Mouse (Mus musculus): ENCODE data around the gene Mta3. TPM values are rescaled to one million over a fixed set of nuclear protein-coding genes. Genes with fewer than 3 reads are reported as not detected.

Mta3 gene
- polyA plus RNA-seq, 1 experiment: 44.5 TPM

DNA sequence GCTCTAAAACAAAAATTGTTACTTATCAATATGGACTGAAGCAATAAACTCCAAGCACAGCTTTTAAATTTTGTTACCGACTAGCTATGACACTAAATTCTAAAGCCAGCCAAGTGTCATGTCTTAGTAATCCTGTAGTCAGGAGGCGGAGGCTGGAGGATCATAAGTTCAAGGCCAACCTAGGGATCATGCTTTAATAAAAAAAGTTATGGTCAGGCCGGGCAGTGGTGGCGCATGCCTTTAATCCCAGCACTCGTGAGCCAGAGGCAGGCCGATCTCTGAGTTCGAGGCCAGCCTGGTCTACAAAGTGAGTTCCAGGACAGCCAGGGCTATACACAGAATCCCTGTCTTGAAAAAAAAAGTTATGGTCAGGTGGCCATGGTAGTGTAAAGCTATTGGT lies 71.0 kb downstream of the Mta3 start:
- no peak for TF ChIP-seq POLR2A (IDR thresholded peaks at IDR 0.05; ENCODE audit: control insufficient read depth, extremely low read depth, insufficient read depth, low read length, poor library complexity)
- TF ChIP-seq CTCF (IDR thresholded peaks at IDR 0.05; ENCODE audit: borderline replicate concordance, control insufficient read depth, extremely low read depth, insufficient read depth, low read length, poor library complexity): no peak
- 50% methylated on average over 7 of the region's 7 CpGs for WGBS
- H3K27ac ChIP-seq (ENCODE audit: control insufficient read depth, insufficient read depth, low read length): no peak overlapping the region
- H3K36me3 ChIP-seq (ENCODE audit: control insufficient read depth, insufficient read depth, low read length): no peaks in the 10 kb centered on the region
- no peaks in the 10 kb centered on the region for H3K27me3 ChIP-seq (ENCODE audit: control insufficient read depth, insufficient read depth, low read length)
- no peak overlapping the region for H3K4me3 ChIP-seq (ENCODE audit: control insufficient read depth, insufficient read depth, low read length)
- DNase-seq: no peak
- peaks cover 39% of the 10 kb centered on the region for H3K4me1 ChIP-seq (replicated peaks; ENCODE audit: control insufficient read depth, insufficient read depth, low read length)

DNA sequence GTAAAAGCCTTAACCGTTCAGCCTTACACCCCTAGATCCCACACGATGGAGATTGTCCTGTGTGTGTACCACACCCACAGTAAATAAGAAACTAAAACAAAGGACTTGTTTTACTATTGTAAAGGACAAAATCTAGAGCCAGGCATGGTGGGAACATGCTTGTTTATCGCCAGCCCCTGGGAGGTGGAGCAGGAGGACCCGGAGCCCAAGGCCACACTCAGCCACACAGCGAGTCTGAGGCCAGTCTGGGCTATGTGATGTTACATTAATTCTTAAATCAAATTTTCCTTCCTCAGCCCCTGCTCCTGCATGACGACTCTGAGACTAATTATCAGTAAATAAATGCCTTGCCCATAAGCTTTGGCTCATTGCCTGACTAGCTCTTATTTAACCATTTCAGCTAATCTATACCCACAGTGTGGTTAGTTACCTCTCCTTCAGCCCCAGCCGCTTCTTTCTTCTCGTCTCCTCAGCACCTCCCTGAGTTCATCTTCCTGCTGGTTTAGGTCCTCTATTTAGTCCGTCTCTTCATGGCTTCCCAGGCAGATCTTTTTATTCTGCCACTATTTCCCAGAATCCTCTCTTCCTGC lies 71.6 kb downstream of the Mta3 start:
- Histone ChIP-seq H3K4me1 (replicated peaks; ENCODE audit: control insufficient read depth, insufficient read depth, low read length) (peaks cover 39% of the 10 kb centered on the region), H3K4me3 (ENCODE audit: control insufficient read depth, insufficient read depth, low read length) (0 out of 2 replicates have a peak overlapping the region, but pooled peaks have one; percentile 18), H3K36me3 (ENCODE audit: control insufficient read depth, insufficient read depth, low read length) (no peaks in the 10 kb centered on the region), H3K27ac (ENCODE audit: control insufficient read depth, insufficient read depth, low read length) (no peak overlapping the region), H3K27me3 (ENCODE audit: control insufficient read depth, insufficient read depth, low read length) (no peaks in the 10 kb centered on the region)
- 17% methylated on average over 9 of the region's 9 CpGs for WGBS
- TF ChIP-seq CTCF (IDR thresholded peaks at IDR 0.05; ENCODE audit: borderline replicate concordance, control insufficient read depth, extremely low read depth, insufficient read depth, low read length, poor library complexity) (no peak), POLR2A (IDR thresholded peaks at IDR 0.05; ENCODE audit: control insufficient read depth, extremely low read depth, insufficient read depth, low read length, poor library complexity) (no peak)
- no peak for DNase-seq

DNA sequence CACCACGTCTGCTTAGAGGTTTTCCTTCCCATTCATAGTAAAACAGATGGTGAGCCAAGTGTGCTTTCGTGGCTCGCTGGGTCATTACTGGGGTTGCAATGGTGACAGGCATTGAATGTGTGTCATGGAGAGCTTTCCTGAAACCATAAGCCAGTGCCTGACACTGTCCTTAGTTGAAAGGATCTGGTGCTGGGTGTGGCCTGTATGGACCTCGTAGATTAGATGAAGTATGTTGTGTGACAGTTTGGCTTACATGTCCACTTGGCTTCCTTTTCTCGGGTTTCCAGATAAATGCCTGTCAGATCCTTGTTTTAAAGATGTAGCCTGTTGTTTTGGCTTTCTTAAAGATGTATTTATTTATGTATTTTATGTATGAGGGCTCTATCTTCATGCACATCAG lies 74.3 kb downstream of the Mta3 start:
- TF ChIP-seq POLR2A (IDR thresholded peaks at IDR 0.05; ENCODE audit: control insufficient read depth, extremely low read depth, insufficient read depth, low read length, poor library complexity) (no peak), CTCF (IDR thresholded peaks at IDR 0.05; ENCODE audit: borderline replicate concordance, control insufficient read depth, extremely low read depth, insufficient read depth, low read length, poor library complexity) (no peak)
- DNase-seq: no peak
- Histone ChIP-seq H3K27me3 (ENCODE audit: control insufficient read depth, insufficient read depth, low read length) (no peaks in the 10 kb centered on the region), H3K27ac (ENCODE audit: control insufficient read depth, insufficient read depth, low read length) (no peak overlapping the region), H3K4me1 (replicated peaks; ENCODE audit: control insufficient read depth, insufficient read depth, low read length) (peaks cover 21% of the 10 kb centered on the region), H3K36me3 (ENCODE audit: control insufficient read depth, insufficient read depth, low read length) (no peaks in the 10 kb centered on the region; the same call in 1 of the 2 replicates), H3K4me3 (ENCODE audit: control insufficient read depth, insufficient read depth, low read length) (no peak overlapping the region)
- WGBS: 88% methylated on average over 5 of the region's 5 CpGs

GRCm38 (mm10) chr17:83782740-83783139 lies 76.8 kb downstream of the Mta3 start:
- Histone ChIP-seq H3K4me1 (replicated peaks; ENCODE audit: control insufficient read depth, insufficient read depth, low read length) (peaks cover 10% of the 10 kb centered on the region), H3K27ac (ENCODE audit: control insufficient read depth, insufficient read depth, low read length) (no peak overlapping the region), H3K36me3 (ENCODE audit: control insufficient read depth, insufficient read depth, low read length) (no peaks in the 10 kb centered on the region; the same call in 1 of the 2 replicates), H3K4me3 (ENCODE audit: control insufficient read depth, insufficient read depth, low read length) (no peak overlapping the region), H3K27me3 (ENCODE audit: control insufficient read depth, insufficient read depth, low read length) (no peaks in the 10 kb centered on the region)
- DNase-seq: no peak
- 94% methylated on average over 5 of the region's 5 CpGs for WGBS
- TF ChIP-seq CTCF (IDR thresholded peaks at IDR 0.05; ENCODE audit: borderline replicate concordance, control insufficient read depth, extremely low read depth, insufficient read depth, low read length, poor library complexity) (no peak), POLR2A (IDR thresholded peaks at IDR 0.05; ENCODE audit: control insufficient read depth, extremely low read depth, insufficient read depth, low read length, poor library complexity) (no peak)

DNA sequence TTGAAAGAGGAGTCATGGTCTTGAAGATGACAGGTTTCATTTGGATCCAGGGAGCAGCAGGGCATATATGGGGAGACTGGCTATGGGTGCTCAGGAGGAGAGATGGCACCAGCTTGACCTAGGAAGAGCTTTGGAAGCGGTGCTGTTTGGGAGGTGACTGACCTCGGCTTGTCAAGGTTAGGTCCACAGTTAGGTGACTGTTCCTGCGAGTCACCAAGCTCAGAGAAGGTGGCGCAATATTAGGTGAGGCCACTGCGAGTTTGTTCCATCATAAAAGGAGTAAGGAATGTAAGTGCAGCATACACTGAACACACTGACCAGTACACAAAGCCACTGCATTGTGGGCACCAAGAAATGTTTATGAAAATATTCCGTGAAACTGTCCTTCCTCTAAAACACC lies 80.5 kb downstream of the Mta3 start:
- 0 out of 2 replicates have a peak, but pooled peaks cover 6% of the 10 kb centered on the region for H3K4me1 ChIP-seq (replicated peaks; ENCODE audit: control insufficient read depth, insufficient read depth, low read length)
- DNase-seq: no peak
- no peak overlapping the region for H3K27ac ChIP-seq (ENCODE audit: control insufficient read depth, insufficient read depth, low read length)
- WGBS: 97% methylated on average over 6 of the region's 6 CpGs
- no peak for TF ChIP-seq POLR2A (IDR thresholded peaks at IDR 0.05; ENCODE audit: control insufficient read depth, extremely low read depth, insufficient read depth, low read length, poor library complexity)
- no peak for TF ChIP-seq CTCF (IDR thresholded peaks at IDR 0.05; ENCODE audit: borderline replicate concordance, control insufficient read depth, extremely low read depth, insufficient read depth, low read length, poor library complexity)
- H3K27me3 ChIP-seq (ENCODE audit: control insufficient read depth, insufficient read depth, low read length): no peaks in the 10 kb centered on the region
- H3K4me3 ChIP-seq (ENCODE audit: control insufficient read depth, insufficient read depth, low read length): no peak overlapping the region
- peaks cover 20% of the 10 kb centered on the region; the same call in 1 of the 2 replicates for H3K36me3 ChIP-seq (ENCODE audit: control insufficient read depth, insufficient read depth, low read length)

GRCm38 (mm10) chr17:83790158-83790557 lies 84.2 kb downstream of the Mta3 start:
- DNase-seq: no peak
- H3K4me3 ChIP-seq (ENCODE audit: control insufficient read depth, insufficient read depth, low read length): no peak overlapping the region
- H3K27ac ChIP-seq (ENCODE audit: control insufficient read depth, insufficient read depth, low read length): no peak overlapping the region
- H3K36me3 ChIP-seq (ENCODE audit: control insufficient read depth, insufficient read depth, low read length): peaks cover 31% of the 10 kb centered on the region
- no peak for TF ChIP-seq CTCF (IDR thresholded peaks at IDR 0.05; ENCODE audit: borderline replicate concordance, control insufficient read depth, extremely low read depth, insufficient read depth, low read length, poor library complexity)
- no peak for TF ChIP-seq POLR2A (IDR thresholded peaks at IDR 0.05; ENCODE audit: control insufficient read depth, extremely low read depth, insufficient read depth, low read length, poor library complexity)
- no peaks in the 10 kb centered on the region for H3K27me3 ChIP-seq (ENCODE audit: control insufficient read depth, insufficient read depth, low read length)
- 55% methylated on average over 5 of the region's 5 CpGs for WGBS
- H3K4me1 ChIP-seq (replicated peaks; ENCODE audit: control insufficient read depth, insufficient read depth, low read length): 0 out of 2 replicates have a peak, but pooled peaks cover 6% of the 10 kb centered on the region

Measured in thymus, adult 2 months (tissue).